Mouse (Mus musculus) heart, postnatal 10 days (tissue): ENCODE measurements around the gene Hs3st3b1. TPM values are rescaled to one million over a fixed set of nuclear protein-coding genes. Genes with fewer than 3 reads are reported as not detected.

Experiments
- DNase-seq, 2 experiments: peaks; one replicate each; pipeline ENCODE4 v3.0.0; 2021
- intact Hi-C: fragments of 180-260 bp; cut with DNase I; formaldehyde crosslinking; loops from one replicate; pipeline ENCODE4 v1.15.1; 2025
- total RNA-seq, 2 experiments: library from RNA; stranded (reverse); gene quantifications; 2 replicates each; pipeline ENCODE4 v1.2.3; 2021

Hs3st3b1 gene
- total RNA-seq, 2 experiments from 2014 or later: 0.93 to 1.4 TPM

DNA sequence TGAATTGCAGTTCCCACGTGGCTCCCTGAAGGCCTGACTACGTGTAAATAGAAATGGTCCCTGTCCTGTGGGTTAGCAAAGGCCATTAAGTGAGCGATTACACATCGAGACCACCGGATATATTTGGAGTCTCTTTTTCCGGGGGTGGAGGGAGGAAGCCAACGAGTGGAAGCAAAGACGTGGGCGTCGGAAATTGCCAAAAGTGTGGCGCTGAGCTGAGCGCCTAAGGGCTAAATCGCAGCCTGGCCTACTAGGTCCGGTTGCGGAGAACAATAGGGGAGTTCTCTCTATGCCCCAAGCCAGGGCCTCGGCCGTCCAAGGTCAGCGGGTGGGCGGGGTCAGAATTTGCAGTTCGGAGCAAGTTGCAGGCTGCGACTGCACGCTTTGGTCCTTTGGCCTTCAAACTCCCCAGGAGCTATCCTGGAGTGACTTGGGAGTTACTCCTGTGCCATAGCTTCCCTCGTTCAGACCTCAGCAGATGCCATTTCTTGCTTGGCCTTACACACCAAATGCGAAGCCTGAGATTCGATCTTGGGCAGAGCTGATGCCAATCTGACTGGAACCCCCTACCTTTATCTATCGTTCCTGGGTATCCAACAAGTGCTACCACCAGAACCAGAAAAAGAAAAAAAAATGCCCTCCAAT is 2.3 kb upstream of the Hs3st3b1 start:
- intact Hi-C loops: loop anchor here (2.0 to 5.0 kb wide), 3 partner anchors 298 to 1043 kb away; no protein-coding TSS in a partner anchor
- DNase-seq: no peak

DNA sequence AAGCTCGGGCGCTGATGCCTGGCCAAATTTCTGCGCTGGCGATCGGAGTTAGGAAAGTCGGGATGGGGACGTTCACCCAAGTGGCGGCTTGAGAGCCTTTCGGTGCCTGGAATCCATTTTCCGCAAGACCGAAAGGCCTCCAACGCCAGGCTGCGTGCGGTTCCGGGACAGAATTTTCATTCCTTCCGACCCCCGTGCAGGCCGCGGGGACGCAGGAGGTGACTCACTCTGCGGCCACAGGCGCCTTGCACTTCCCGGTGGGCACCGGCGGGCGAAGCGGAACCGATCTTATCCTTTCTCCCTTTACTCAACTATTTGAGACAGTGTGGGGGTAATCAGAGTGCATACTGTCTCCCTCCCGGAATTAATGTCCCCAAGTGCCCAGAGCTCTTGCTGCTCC is 1.3 kb upstream of the Hs3st3b1 start:
- intact Hi-C loops: loop anchor here (5.0 kb wide), 2 partner anchors 299 to 1044 kb away; no protein-coding TSS in a partner anchor
- no peak for DNase-seq

DNA sequence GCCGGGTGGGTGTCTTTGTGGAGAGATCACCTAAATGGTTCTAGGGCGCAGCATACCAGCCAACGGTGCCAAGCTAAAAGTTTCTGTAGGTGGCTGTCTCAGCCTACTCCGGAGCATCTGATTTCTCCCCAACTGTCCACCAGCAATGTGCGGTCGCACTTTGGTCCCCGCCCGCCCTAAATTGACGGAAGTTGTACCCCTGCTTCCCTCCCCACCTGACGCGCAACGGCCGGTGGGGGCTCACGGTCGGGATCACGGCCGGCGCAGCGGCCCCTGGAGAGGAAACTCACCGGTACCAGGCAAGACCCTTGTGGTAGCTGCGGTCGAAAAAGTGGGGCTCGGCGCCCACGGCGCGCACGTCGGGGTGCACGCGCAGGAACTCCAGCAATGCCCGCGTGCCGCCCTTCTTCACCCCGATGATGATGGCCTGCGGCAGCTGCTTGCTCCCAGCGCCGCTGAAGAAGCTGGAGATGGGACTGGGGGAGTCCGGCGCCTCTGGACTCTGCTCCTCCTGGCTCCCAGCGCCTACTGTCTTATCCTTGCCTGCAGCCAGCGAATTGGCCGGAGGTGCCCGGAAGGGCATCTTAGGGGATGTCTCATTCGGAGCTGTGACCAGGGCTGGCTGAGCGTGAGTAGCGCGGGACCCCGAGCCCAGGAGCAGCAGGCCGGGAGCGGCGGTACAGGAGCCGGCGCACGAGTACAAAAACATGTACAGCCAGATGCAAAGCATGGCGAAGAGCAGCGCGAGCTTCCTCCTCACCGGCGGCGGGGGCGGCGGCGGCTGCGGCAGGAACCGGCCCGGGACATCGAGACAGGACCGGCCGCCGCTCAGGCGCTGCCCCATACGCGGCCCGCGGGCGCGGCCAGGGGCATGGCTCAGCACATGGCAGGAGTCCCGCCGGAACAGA is 792 bp downstream of the Hs3st3b1 start:
- intact Hi-C loops: loop anchor here (2.0 to 5.0 kb wide), 5 partner anchors 301 to 1046 kb away; no protein-coding TSS in a partner anchor
- DNase-seq: peak; percentile 28 to 39

- DNase-seq: peak; percentile 84
- intact Hi-C loops: loop anchor here (2.0 to 5.0 kb wide), 5 partner anchors 302 to 1047 kb away; no protein-coding TSS in a partner anchor
These were observed 1.6 kb downstream of the Hs3st3b1 start for GRCm38 (mm10) chr11:63920531-63920930.

- no peak for DNase-seq
- intact Hi-C loops: loop anchor here (2.0 to 5.0 kb wide), 5 partner anchors 303 to 1048 kb away; no protein-coding TSS in a partner anchor
These were observed 2.6 kb downstream of the Hs3st3b1 start for GRCm38 (mm10) chr11:63919211-63920098.

DNA sequence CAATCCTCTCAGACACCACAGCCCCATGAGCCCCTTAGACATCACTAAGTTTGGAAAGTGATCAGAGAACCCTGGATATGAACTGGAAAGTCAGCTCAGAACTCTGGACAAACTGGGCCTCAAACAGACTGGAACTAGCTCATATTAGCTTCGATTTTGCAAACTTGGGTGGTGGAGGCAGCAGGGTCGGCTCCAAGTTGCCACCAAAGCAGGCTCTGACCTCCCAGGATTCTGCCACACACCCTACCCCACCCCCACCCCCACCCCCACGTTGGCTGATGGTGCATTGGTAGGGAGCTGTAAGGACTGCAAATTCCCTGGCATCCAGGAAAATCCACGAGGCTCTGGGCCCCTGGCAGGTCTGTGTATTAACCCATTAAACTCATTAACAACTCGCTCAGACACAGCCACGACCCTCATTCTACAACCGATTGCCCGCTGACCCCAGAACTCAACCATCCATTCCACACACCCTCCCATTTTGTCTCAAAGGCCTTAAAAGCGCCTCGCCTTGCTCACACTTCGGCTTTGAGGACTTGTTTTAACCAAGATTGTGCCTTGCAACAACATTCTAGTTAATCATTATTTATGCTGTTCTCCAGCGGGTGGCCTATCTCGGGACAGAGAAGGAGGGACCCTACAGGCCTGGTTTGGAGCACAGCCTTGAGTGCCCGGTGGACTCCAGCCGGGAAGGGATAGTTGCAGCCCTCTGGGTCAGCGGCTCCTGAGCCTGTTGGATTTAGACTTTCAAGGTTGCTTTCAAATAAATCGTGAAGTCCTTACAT is 3.6 kb downstream of the Hs3st3b1 start:
- intact Hi-C loops: no loop called here
- no peak for DNase-seq

GRCm38 (mm10) chr11:63917561-63917960 is 4.5 kb downstream of the Hs3st3b1 start:
- no peak for DNase-seq
- intact Hi-C loops: no loop called here

DNA sequence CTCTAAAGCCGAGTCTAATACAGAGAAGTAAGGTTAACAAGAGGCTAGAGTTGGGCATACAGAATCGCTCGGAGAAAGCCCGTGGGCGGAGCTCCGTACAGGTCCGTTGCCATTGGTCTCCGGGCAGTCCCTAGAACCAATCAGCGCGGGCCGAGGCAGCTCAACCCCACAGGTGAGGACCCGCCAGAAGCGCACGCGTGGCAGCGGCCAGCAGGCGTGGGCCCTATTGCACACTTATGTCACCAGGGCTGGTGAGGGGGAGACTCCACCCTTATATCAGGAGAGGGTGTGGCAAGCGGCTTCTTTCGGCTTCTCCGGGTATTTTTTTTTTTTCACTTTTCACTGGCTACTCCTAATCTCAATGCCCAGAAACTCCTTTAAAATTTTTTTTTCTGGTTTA is 7.7 kb downstream of the Hs3st3b1 start:
- intact Hi-C loops: loop anchor here (5.0 kb wide), 1 partner anchor 87 kb away; no protein-coding TSS in a partner anchor
- DNase-seq: peak; percentile 72 to 74

- no peak for DNase-seq
- intact Hi-C loops: loop anchor here (5.0 kb wide), 1 partner anchor 87 kb away; no protein-coding TSS in a partner anchor
These were observed 8.2 kb downstream of the Hs3st3b1 start for GRCm38 (mm10) chr11:63913936-63914335.

DNA sequence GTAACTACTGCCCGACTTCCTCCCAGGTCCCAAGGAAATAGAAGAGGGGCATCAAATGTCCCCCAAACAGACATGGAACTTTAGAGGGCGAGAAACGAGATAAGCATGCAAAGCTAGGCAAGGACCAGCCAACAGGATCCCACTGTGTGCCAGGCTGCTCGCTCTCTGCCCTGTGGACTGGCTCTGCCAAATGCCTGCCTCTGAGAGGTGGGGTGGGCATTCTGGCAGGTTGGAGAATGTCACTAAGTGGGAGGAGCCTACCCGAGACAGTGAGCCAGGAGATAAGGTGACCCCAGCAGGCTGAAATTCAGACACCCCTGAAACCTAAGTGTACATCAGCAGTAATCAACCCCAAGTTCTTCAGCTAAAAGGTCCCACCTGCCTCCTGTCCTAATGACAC is 11.1 kb downstream of the Hs3st3b1 start:
- no peak for DNase-seq
- intact Hi-C loops: loop anchor here (5.0 kb wide), 1 partner anchor 84 kb away; no protein-coding TSS in a partner anchor

DNA sequence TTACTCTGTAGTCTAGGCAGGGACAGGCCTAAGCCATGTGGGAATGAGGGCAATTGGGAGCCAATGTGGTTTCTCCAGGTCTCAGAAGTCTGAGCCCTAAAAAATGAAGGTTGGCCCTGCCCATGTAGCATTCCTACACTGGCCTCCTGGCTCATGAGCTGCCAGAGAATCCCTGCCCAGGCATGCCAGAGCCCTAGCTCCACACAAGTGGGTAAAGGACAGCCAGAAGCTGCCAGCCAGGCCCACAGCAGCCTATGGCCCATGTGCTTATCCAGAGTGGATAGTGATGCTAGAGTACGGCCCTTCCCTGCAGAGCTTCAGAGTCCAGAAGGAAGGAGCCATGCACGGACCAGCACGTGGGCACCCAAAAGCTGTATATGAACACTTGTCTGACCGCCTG is 12.1 kb downstream of the Hs3st3b1 start:
- DNase-seq: peak in 1 of 2 experiments; percentile 50
- intact Hi-C loops: loop anchor here (5.0 kb wide), 1 partner anchor 83 kb away; no protein-coding TSS in a partner anchor

GRCm38 (mm10) chr11:63908500-63908899 is 13.6 kb downstream of the Hs3st3b1 start:
- no peak for DNase-seq
- intact Hi-C loops: no loop called here

DNA sequence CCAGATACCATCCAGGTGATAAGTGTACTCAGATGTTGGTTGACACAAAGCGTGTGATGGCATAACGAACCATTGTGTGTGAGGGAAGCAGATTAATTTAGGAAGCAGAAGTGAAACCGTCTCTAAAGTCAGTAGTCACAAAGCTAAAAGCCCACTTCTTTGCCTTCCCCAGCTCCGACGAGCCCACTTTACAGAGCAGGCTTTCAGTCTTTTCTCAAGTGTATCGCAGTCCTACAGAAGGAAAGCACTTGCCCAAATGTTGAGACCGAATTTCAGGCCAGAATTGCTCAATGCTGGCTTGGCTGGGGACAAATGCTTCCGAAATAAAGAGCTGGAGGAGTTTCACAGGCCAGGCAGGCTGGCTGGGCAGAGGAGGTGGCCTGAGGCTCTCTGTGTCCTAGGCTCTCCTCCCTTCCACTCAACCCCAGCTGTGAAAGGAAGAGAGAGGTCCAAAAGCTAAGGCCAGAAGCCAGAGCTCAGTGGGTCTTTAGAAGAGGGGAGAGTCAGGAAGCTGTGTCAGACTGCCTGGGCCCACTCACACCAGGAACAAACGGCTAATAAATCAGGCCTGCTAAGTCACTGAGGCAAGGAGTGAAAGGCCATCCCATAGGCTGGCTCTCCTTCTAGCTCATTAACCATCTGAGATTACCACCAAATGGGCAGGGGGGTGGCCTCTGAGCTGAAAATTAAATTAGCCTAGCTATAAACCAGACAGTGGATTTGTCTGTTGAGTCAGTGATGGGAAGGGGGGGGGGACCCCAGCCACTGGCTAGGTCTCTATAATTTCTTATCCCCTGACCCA is 15.3 kb downstream of the Hs3st3b1 start:
- no peak for DNase-seq
- intact Hi-C loops: no loop called here

GRCm38 (mm10) chr11:63904787-63905186 is 17.3 kb downstream of the Hs3st3b1 start:
- intact Hi-C loops: no loop called here
- DNase-seq: no peak

- intact Hi-C loops: no loop called here
- no peak for DNase-seq
These were observed 23.5 kb downstream of the Hs3st3b1 start for GRCm38 (mm10) chr11:63898509-63899168.

- intact Hi-C loops: no loop called here
- no peak for DNase-seq
These were observed 24.1 kb downstream of the Hs3st3b1 start for GRCm38 (mm10) chr11:63897856-63898508.

DNA sequence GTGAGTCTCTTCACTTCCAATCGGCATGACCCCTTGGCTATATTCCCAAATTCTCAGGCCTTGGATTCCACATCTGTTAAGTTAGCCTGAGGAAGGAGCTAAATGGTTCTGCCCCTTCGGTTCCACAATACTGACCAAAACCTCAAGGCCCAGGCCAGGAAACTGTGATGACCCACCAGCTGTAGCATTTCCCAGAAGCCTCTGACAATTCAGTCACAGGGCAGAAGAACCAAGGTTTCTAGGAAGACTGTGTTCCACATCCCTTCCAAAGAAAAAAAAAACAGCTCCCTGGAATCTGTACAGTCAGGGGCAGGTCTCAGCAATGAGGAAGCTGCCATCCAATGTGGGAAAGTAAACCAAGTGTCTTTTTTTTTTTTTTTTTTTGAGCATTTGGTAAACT is 25.1 kb downstream of the Hs3st3b1 start:
- intact Hi-C loops: no loop called here
- DNase-seq: no peak

DNA sequence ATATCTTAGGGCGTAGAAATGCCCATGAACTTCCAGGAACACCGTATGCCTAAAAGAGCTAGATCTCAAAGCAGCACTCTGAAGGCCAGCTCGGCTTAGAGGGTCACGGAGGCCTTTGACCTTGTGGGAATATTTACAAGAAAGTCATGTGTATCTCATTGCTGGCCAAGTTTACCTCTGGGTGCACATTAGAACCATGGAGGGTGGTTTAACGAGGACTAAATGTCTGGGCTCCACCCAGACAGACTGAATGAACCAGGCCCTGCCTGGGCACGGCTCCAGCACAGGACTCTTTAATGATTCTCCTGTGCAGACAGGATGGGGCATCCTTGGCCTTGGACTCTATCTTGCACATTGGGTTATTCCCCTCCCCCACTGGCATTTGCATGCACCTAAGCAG is 27.9 kb downstream of the Hs3st3b1 start:
- no peak for DNase-seq
- intact Hi-C loops: no loop called here
